Mouse (Mus musculus) hindbrain, postnatal 0 days (tissue): ENCODE measurements around the gene Cmss1. TPM values are rescaled to one million over a fixed set of nuclear protein-coding genes. Genes with fewer than 3 reads are reported as not detected.

Experiments used
- ATAC-seq: fragments of 200-750 bp; cut with Nextera tagmentation; 2 replicates; pipeline ENCODE4 v1.8.0; 2017; ENCODE audit warnings: mild to moderate bottlenecking, moderate TSS enrichment, moderate library complexity
- DNase-seq: peaks from one replicate; pipeline ENCODE4 v3.0.0-alpha.2; 2015; ENCODE audit warnings: low spot score
- H3K27ac ChIP-seq: fragments of 300-500 bp; sonication (generic); 2 replicates; pipeline ENCODE4 v1.5.1; 2014; ENCODE audit warnings: mild to moderate bottlenecking
- H3K27me3 ChIP-seq: fragments of 300-500 bp; sonication (generic); 2 replicates; pipeline ENCODE4 v1.6.1; 2014; ENCODE audit warnings: low read length, mixed read lengths; ENCODE audit not compliant: insufficient read depth
- H3K36me3 ChIP-seq: fragments of 300-500 bp; sonication (generic); 2 replicates; pipeline ENCODE4 v1.6.1; 2014; ENCODE audit warnings: low read length, mixed read lengths; ENCODE audit not compliant: insufficient read depth
- H3K4me1 ChIP-seq: fragments of 300-500 bp; sonication (generic); 2 replicates; pipeline ENCODE4 v1.6.1; 2014; ENCODE audit warnings: antibody characterized with exemption, low read length, mixed read lengths; ENCODE audit not compliant: insufficient read depth
- H3K4me2 ChIP-seq: fragments of 300-500 bp; sonication (generic); 2 replicates; pipeline ENCODE4 v1.6.1; 2014; ENCODE audit warnings: low read depth, mild to moderate bottlenecking, low read length, moderate library complexity, mixed read lengths
- H3K4me3 ChIP-seq: fragments of 300-500 bp; sonication (generic); 2 replicates; pipeline ENCODE4 v1.5.1; 2014; ENCODE audit warnings: low read length
- H3K9ac ChIP-seq: fragments of 300-500 bp; sonication (generic); replicated peaks from 2 replicates; pipeline ENCODE4 v1.6.1; 2014; ENCODE audit warnings: mild to moderate bottlenecking, low read length, moderate library complexity, mixed read lengths
- H3K9me3 ChIP-seq: fragments of 300-500 bp; sonication (generic); 2 replicates; pipeline ENCODE4 v1.6.1; 2016; ENCODE audit warnings: low read length, mixed read lengths
- CTCF ChIP-seq: IDR thresholded peaks from 2 replicates; pipeline ENCODE4 v1.5.1; 2016; ENCODE audit warnings: antibody characterized with exemption, control low read depth, low read depth
- WGBS: fragments of 180-500 bp; shearing (Covaris S2); extraction: QIAGEN DNeasy Blood & Tissue Kit; methylation state at CpG from one replicate; pipeline ENCODE4 v1.1.7; 2014; 5-methylcytosine and 5-hydroxymethylcytosine counted together
- polyA plus RNA-seq: library from polyadenylated mRNA; unstranded; fragments of >200 nt; fragmentation: Nextera tagmentation; extraction: Ambion mirVana; gene quantifications from 2 replicates; pipeline ENCODE4 v1.2.1, GENCODE M21; 2015
- total RNA-seq: library from RNA; depleted of rRNA; stranded (reverse); fragments of >200 nt; gene quantifications from 2 replicates; pipeline ENCODE4 v1.2.3, GENCODE M21; 2014

Gene Cmss1
- total and polyA plus RNA-seq, 2 experiments from 2014 or later, result 8.6 to 42.5 TPM

DNA sequence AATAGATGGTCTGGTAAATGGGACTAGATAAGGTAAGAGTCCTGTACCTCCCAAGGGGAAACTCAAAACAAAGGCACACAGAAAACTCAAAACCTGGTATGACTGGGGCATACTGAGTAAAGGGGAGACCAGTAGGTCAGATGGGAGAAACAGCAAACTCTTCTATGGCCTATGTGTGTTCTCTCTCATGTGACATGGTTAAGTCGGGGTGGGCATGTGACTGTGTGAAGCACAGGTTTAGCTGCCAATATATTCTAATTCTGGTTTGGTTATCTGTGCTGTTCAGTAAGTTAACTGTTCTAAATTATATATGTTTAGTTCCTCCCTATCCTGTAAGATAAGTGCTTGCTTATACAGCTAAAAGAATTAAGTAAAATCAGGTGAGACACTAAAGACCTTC is 46.5 kb downstream of the Cmss1 start:
- no peak overlapping the region for H3K4me3 ChIP-seq
- H3K9ac ChIP-seq, result no peak overlapping the region
- no peaks in the 10 kb centered on the region for H3K27me3 ChIP-seq
- no peaks in the 10 kb centered on the region for H3K9me3 ChIP-seq
- DNase-seq, result no peak
- 93% methylated on average over 1 of the region's 1 CpGs for WGBS
- no peak overlapping the region for H3K27ac ChIP-seq
- no peak for TF ChIP-seq CTCF
- no peak for ATAC-seq
- H3K4me1 ChIP-seq, result no peaks in the 10 kb centered on the region
- no peaks in the 10 kb centered on the region for H3K36me3 ChIP-seq
- no peak overlapping the region for H3K4me2 ChIP-seq

DNA sequence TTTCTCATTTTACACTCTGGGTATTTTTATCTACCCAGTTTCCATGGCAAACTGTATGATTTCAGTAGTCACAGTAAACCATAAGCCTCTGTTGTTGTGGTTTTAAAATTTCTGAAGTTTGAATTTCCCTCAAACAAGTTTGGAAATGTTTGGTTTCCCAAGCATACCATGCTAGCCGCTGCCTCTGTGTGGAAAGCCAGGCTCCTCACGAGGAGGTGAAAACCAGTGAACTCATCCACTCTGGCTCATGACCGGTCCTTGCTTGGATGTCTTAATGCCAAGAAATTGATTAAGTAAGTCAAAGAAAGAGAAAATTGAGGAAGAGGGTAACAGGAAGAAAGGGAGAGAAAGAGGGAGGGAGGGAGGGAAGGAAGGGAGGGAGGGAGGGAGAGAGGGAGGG is 48.4 kb downstream of the Cmss1 start:
- no peaks in the 10 kb centered on the region for H3K4me1 ChIP-seq
- 98% methylated on average over 3 of the region's 3 CpGs for WGBS
- ATAC-seq, result no peak

DNA sequence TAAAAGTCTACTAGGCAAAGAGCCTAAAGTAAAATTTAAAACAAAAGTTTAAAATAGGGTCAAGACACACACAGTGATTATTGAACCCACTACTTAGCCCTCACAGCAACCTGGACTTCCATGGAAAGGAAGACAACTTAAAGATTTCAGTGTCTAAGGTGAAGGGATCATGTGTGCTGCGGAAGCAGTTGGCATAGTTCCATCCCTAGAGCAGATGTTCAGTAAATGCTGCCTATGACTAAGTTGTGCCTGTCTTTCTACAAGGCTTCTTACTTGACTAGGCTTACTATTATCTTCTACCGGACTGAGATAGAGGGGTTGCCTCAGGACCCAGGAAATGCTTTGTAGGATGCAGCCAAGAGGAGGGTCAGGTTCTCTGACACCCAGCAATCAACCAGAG is 50.4 kb downstream of the Cmss1 start:
- no peaks in the 10 kb centered on the region for H3K36me3 ChIP-seq
- 82% methylated on average over 2 of the region's 2 CpGs for WGBS
- no peaks in the 10 kb centered on the region for H3K4me1 ChIP-seq
- DNase-seq (no peak), ATAC-seq (no peak)
- H3K4me2 ChIP-seq, result no peak overlapping the region
- no peak overlapping the region for H3K4me3 ChIP-seq
- H3K9me3 ChIP-seq, result no peaks in the 10 kb centered on the region
- H3K9ac ChIP-seq, result no peak overlapping the region
- TF ChIP-seq CTCF, result no peak
- no peak overlapping the region for H3K27ac ChIP-seq
- H3K27me3 ChIP-seq, result no peaks in the 10 kb centered on the region

More for the DNA sequence above, 48.4 kb downstream of the Cmss1 start:
- Histone ChIP-seq H3K27ac (no peak overlapping the region), H3K4me3 (no peak overlapping the region), H3K27me3 (no peaks in the 10 kb centered on the region), H3K9ac (no peak overlapping the region), H3K9me3 (no peaks in the 10 kb centered on the region), H3K4me2 (no peak overlapping the region), H3K36me3 (no peaks in the 10 kb centered on the region)
- TF ChIP-seq CTCF, result no peak
- DNase-seq, result no peak

DNA sequence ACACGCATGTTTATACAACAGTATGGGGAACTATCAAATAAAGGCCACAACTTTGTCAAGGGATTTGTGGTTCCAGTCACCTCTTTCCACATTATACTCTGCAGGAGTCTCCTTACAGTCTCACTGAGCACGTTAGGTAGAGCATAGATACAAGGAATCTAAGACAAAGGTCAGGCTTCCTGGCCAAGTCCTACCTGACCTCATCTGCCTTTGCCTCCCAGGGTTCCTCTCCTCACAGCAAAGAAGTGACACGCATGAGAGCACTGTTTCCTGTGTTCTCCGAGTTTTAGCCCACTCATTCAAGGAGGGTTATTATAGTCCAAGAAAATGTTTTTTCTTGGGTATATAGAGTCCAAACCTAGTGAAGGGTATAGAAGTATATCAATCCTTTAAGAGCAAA is 51.0 kb downstream of the Cmss1 start:
- Histone ChIP-seq H3K27me3 (no peaks in the 10 kb centered on the region), H3K36me3 (no peaks in the 10 kb centered on the region), H3K4me3 (no peak overlapping the region), H3K4me1 (no peaks in the 10 kb centered on the region), H3K9me3 (no peaks in the 10 kb centered on the region), H3K9ac (no peak overlapping the region), H3K4me2 (no peak overlapping the region), H3K27ac (no peak overlapping the region)
- WGBS, result 68% methylated on average over 4 of the region's 4 CpGs
- TF ChIP-seq CTCF, result no peak
- ATAC-seq (no peak), DNase-seq (no peak)

DNA sequence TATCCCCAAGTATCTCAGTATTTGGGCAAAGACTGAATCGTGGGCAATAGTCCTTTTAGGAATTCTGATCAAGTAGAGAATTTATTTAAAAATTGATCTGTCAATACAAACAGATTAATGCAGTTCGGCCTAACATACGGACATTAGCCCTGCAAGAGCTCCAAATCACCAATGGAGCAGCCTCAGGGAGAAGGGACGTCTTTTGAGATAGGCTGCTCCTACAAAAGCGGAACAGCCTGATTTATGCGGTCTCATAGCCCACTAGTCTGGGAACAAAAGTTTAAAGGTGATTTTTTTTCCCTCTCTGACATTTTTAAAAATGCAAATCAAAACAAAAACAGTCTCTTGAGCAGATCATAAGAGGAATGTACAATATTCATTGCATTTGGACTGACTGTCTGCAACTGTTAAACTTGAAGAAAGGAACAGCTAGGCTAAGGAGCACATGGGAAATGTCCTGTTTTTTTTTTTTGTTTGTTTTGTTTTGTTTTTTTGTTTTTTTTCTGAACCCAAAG is 51.7 kb downstream of the Cmss1 start:
- WGBS, result 67% methylated on average over 6 of the region's 6 CpGs
- TF ChIP-seq CTCF, result no peak
- DNase-seq, result no peak
- Histone ChIP-seq H3K4me3 (no peak overlapping the region), H3K27me3 (no peaks in the 10 kb centered on the region), H3K4me2 (no peak overlapping the region), H3K27ac (no peak overlapping the region), H3K9ac (no peak overlapping the region), H3K9me3 (no peaks in the 10 kb centered on the region), H3K36me3 (no peaks in the 10 kb centered on the region), H3K4me1 (no peaks in the 10 kb centered on the region)
- no peak for ATAC-seq

DNA sequence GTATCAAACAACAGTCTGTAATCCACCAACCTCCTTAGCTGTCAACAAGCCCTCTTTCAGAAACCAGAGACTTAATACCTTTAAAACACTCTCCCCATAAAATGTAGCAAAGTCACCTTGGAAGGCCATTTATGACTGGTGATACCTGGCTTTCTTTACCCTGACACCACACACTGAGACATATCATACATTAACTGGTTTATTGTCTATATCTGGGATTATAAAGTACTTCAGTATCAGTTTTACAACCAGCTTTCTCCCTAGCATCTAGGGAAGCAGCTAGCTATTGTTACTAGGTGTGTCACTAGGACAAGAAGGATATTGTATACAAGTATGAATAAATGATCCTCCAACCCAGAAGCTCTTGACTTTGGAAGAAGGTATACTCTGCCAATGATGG is 53.4 kb downstream of the Cmss1 start:
- Histone ChIP-seq H3K27ac (no peak overlapping the region), H3K4me3 (no peak overlapping the region), H3K36me3 (no peaks in the 10 kb centered on the region), H3K9me3 (no peaks in the 10 kb centered on the region), H3K9ac (no peak overlapping the region), H3K4me2 (no peak overlapping the region), H3K27me3 (no peaks in the 10 kb centered on the region), H3K4me1 (no peaks in the 10 kb centered on the region)
- DNase-seq, result no peak
- TF ChIP-seq CTCF, result no peak
- ATAC-seq, result no peak

DNA sequence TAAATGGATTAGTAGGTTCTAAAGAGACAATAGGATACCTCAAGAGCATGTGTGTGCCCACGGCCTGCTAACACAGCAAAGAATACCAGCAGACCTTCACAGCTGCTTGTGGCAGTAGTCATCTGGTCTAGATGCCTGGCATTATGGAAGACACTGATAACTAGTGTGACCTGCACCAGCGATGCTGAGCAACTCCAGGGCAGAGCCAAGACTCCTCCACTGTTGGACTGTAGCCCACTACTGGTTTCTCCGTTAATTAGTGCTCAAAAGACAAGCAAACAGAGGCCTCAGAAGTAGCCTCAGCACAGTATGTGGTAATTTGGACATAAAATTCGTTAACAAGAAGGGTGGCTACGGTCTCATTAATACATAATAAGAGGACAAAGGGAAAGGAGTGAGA is 54.0 kb downstream of the Cmss1 start:
- DNase-seq, result no peak
- H3K27me3 ChIP-seq, result no peaks in the 10 kb centered on the region
- no peaks in the 10 kb centered on the region for H3K4me1 ChIP-seq
- H3K27ac ChIP-seq, result no peak overlapping the region
- H3K4me2 ChIP-seq, result no peak overlapping the region
- no peak overlapping the region for H3K9ac ChIP-seq
- no peak for TF ChIP-seq CTCF
- H3K36me3 ChIP-seq, result no peaks in the 10 kb centered on the region
- no peak overlapping the region for H3K4me3 ChIP-seq
- no peaks in the 10 kb centered on the region for H3K9me3 ChIP-seq
- no peak for ATAC-seq
- WGBS, result 57% methylated on average over 5 of the region's 5 CpGs
